Mouse (Mus musculus): ENCODE measurements at regions not wholly inside any gene's neighbourhood (a gene's known extent, or its start where the extent isn't known, plus 50 kb on each side); places are given as distances from the start of the nearest gene placed in this dataset.

DNA sequence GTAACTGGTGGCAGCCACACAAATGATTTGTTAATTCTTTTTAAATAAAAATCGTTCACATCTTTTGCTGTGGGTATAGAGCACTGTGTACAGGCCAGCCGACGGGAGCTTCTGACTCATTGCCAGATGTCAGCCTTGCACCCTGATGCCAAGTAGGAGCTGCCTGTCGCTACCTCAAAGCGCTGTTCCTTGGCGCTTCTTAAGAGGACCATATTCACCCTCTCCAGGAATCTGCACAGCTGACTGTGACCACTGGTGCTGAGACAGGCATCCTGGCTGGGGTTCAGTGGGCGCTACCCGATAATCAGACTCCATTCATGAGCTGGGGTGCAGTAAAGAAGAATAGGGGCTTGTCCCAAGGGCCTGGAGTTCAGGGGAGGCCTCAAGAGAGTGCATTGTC, 51.0 kb upstream of the A530016L24Rik start:
- Histone ChIP-seq H3K9ac (ENCODE audit: low read depth, low read length) (no peak overlapping the region), H3K4me2 (ENCODE audit: low read depth, low read length) (no peak overlapping the region), H3K27me3 (replicated peaks; ENCODE audit: control insufficient read depth, insufficient read depth, low read length) (no peaks in the 10 kb centered on the region), H3K9me3 (ENCODE audit: control insufficient read depth, low read length) (no peaks in the 10 kb centered on the region), H3K36me3 (ENCODE audit: control insufficient read depth, insufficient read depth, low read length) (no peaks in the 10 kb centered on the region), H3K27ac (replicated peaks; ENCODE audit: low read depth, low read length) (no peak overlapping the region), H3K4me3 (ENCODE audit: low read depth, low read length) (no peak overlapping the region), H3K4me1 (ENCODE audit: control insufficient read depth, insufficient read depth, low read length) (peaks cover 18% of the 10 kb centered on the region)
- no peak for ATAC-seq (ENCODE audit: low read depth)
- 73% methylated on average over 8 of the region's 8 CpGs for WGBS
- no peak for DNase-seq (ENCODE audit: low spot score)

Data from embryonic facial prominence, embryonic 14.5 days (tissue).